Mouse (Mus musculus): ENCODE results near the gene Dram2. TPM values are rescaled to one million over a fixed set of nuclear protein-coding genes. Genes with fewer than 3 reads are reported as not detected.
"Not testable (repeated sequence)": the region's sequence is repeated elsewhere in the genome, so short reads cannot be mapped to it uniquely, and the experiment has no call there.

The Dram2 gene
- polyA plus RNA-seq, 1 experiment, result 49.3 TPM

DNA sequence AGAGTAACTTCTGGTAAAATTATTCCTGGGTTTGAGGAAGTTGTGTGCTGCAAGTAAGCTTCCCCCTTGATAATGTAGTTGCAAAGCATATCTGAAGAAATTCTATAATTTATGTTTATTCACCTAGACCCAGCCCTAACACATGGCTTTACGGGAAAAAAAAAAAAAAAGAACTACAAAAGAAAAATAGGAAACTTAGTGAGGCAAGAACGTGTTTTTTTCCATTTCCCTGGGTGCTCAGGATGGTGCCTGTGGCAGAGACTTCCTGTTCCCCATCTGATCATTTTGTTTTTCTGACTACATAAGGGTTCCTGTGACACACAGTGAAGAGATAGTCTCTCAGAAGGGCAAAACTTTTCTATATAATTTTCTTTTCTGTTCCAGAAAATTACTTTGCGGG is 25.6 kb downstream of the Dram2 start:
- TF ChIP-seq CTCF (IDR thresholded peaks at IDR 0.05; ENCODE audit: borderline replicate concordance, insufficient read depth, low read depth, low read length) (no peak), POLR2A (IDR thresholded peaks at IDR 0.05; ENCODE audit: borderline replicate concordance, insufficient read depth, low read length) (no peak)
- WGBS, result 83% methylated on average over 3 of the region's 3 CpGs
- no peaks in the 10 kb centered on the region for H3K27me3 ChIP-seq (ENCODE audit: control insufficient read depth, insufficient read depth, low read length)
- H3K4me3 ChIP-seq (replicated peaks; ENCODE audit: insufficient read depth, low read depth, low read length), result no peak overlapping the region
- no peak overlapping the region for H3K27ac ChIP-seq (ENCODE audit: insufficient read depth, low read length)
- H3K4me1 ChIP-seq (ENCODE audit: control insufficient read depth, insufficient read depth, low read length), result no peaks in the 10 kb centered on the region
- no peak for DNase-seq

DNA sequence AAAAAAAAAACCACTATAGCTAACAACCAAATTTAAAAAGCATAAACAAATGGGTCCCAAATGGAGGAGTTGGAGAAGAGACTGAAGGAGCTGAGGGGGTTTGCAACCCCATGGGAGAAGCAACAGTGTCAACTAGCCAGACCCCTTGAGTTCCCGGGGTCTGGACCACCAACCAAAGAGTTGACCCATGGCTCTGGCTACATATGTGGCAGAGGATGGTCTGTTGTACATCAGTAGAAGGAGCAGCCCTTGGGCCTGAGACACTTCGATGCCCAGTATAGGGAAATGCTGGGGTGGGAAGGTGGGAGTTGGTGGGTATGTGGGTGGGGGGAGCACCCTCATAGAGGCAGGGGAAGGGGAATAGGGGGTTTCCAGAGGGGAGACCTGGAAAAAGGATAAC is 31.7 kb downstream of the Dram2 start:
- TF ChIP-seq POLR2A (IDR thresholded peaks at IDR 0.05; ENCODE audit: borderline replicate concordance, insufficient read depth, low read length), result no peak
- no peak for TF ChIP-seq CTCF (IDR thresholded peaks at IDR 0.05; ENCODE audit: borderline replicate concordance, insufficient read depth, low read depth, low read length)
- 95% methylated on average over 2 of the region's 2 CpGs for WGBS
- H3K27me3 ChIP-seq (ENCODE audit: control insufficient read depth, insufficient read depth, low read length), result no peaks in the 10 kb centered on the region; the same call in 1 of the 2 replicates
- H3K27ac ChIP-seq (ENCODE audit: insufficient read depth, low read length), result no peak overlapping the region
- DNase-seq, result no peak
- H3K4me3 ChIP-seq (replicated peaks; ENCODE audit: insufficient read depth, low read depth, low read length), result no peak overlapping the region
- no peaks in the 10 kb centered on the region for H3K4me1 ChIP-seq (ENCODE audit: control insufficient read depth, insufficient read depth, low read length)

DNA sequence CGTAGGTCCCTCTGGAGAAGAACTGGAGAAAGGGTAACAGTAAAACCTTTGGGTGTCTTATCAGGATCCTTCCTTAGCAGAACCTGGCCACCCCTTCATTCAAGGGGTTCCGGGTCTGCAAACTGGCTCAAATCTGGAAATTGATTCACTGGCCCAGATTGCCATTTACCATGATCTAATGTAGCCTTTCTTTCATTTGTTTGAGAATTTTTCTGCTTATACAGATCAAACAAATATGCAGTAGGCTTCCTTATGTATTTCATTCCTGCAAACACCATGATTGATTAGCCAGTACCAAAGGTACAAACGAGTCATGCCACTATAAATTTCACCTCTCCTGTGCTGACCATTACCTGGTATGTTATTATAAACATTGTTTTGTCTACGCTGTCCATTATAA is 46.0 kb downstream of the Dram2 start:
- not testable (repeated sequence) for H3K27me3 ChIP-seq (ENCODE audit: control insufficient read depth, insufficient read depth, low read length); H3K4me1 ChIP-seq (ENCODE audit: control insufficient read depth, insufficient read depth, low read length); H3K27ac ChIP-seq (ENCODE audit: insufficient read depth, low read length); DNase-seq; H3K4me3 ChIP-seq (replicated peaks; ENCODE audit: insufficient read depth, low read depth, low read length)
- 75% methylated on average over 4 of the region's 4 CpGs for WGBS

DNA sequence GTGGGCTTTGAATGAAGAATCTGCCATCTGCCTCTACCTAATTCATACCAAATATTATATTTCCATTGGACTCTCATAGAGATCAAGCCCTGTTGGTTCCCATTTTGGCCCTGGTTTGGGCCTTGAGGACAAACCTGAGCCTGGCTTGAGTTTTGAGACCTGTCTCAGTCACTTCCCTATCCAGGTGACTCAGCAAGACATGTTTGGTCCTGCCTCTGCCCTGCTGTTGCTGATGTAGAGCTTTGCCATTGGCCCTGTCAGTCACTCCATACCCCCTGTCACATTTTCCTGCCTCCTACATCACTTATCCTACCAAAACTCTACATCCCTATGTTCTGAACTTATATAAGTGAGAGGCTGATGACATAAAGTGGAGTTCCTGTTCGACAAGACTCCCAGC is 70.5 kb downstream of the Dram2 start:
- H3K27ac ChIP-seq (ENCODE audit: insufficient read depth, low read length), result no peak overlapping the region
- DNase-seq, result no peak
- no peaks in the 10 kb centered on the region for H3K27me3 ChIP-seq (ENCODE audit: control insufficient read depth, insufficient read depth, low read length)
- TF ChIP-seq CTCF (IDR thresholded peaks at IDR 0.05; ENCODE audit: borderline replicate concordance, insufficient read depth, low read depth, low read length) (no peak), POLR2A (IDR thresholded peaks at IDR 0.05; ENCODE audit: borderline replicate concordance, insufficient read depth, low read length) (no peak)
- no peaks in the 10 kb centered on the region for H3K4me1 ChIP-seq (ENCODE audit: control insufficient read depth, insufficient read depth, low read length)
- H3K4me3 ChIP-seq (replicated peaks; ENCODE audit: insufficient read depth, low read depth, low read length), result no peak overlapping the region
- WGBS, result 82% methylated on average over 1 of the region's 1 CpGs

Other genes starting within 250 kb of the Dram2 start
- gene Chil6, start 141.6 kb upstream of the Dram2 start, polyA plus RNA-seq (2012; rRNA removed), result 0.06 TPM in 1 of 2 replicates, not detected in the other
- gene Dennd2d, start 65.4 kb upstream of the Dram2 start, polyA plus RNA-seq (2012; rRNA removed), result 0.77 and 0.79 TPM in 2 replicates
- 42.2 and 44.7 TPM in 2 replicates for gene Cept1, start within 50 bp of the Dram2 start, polyA plus RNA-seq (2012; rRNA removed)
- gene Lrif1, start 137.2 kb downstream of the Dram2 start, polyA plus RNA-seq (2012; rRNA removed), result 12.9 and 14.0 TPM in 2 replicates
- 3.1 and 3.3 TPM in 2 replicates for gene Cd53, start 242.4 kb downstream of the Dram2 start, polyA plus RNA-seq (2012; rRNA removed)

All from cerebellum, adult 2 months (tissue).